Mouse (Mus musculus) liver, adult 2 months (tissue): ENCODE measurements around the gene Enc1. TPM values are rescaled to one million over a fixed set of nuclear protein-coding genes. Genes with fewer than 3 reads are reported as not detected.

Experiments used
- DNase-seq: peaks from one replicate; pipeline ENCODE4 v3.0.0-alpha.2; 2011; ENCODE audit warnings: low read depth, low spot score; ENCODE audit errors: extremely low read depth
- H3K27ac ChIP-seq: fragments of 200-500 bp; replicated peaks from 2 replicates; pipeline ENCODE4 v1.5.1; 2012; ENCODE audit warnings: low read depth, mild to moderate bottlenecking, control low read depth, inconsistent platforms, low read length; ENCODE audit not compliant: insufficient read depth
- H3K27me3 ChIP-seq: fragments of 200-500 bp; 2 replicates; pipeline ENCODE4 v1.6.1; 2012; ENCODE audit warnings: mild to moderate bottlenecking, moderate library complexity, low read length, inconsistent platforms; ENCODE audit not compliant: control insufficient read depth, insufficient read depth
- H3K36me3 ChIP-seq: fragments of 200-500 bp; 2 replicates; pipeline ENCODE4 v1.6.1; 2012; ENCODE audit warnings: low read length, inconsistent platforms; ENCODE audit not compliant: control insufficient read depth, insufficient read depth
- H3K4me1 ChIP-seq: fragments of 200-500 bp; 2 replicates; pipeline ENCODE4 v1.6.1; 2011; ENCODE audit warnings: low read length; ENCODE audit not compliant: control insufficient read depth, insufficient read depth
- H3K4me3 ChIP-seq: fragments of 200-500 bp; 2 replicates; pipeline ENCODE4 v1.5.1; 2011; ENCODE audit warnings: low read depth, mild to moderate bottlenecking, control low read depth, low read length, moderate library complexity; ENCODE audit not compliant: insufficient read depth
- H3K79me2 ChIP-seq: fragments of 200-500 bp; 2 replicates; pipeline ENCODE4 v1.6.1; 2012; ENCODE audit warnings: inconsistent platforms, mild to moderate bottlenecking, low read length, moderate library complexity; ENCODE audit not compliant: control insufficient read depth, insufficient read depth
- H3K9ac ChIP-seq: fragments of 200-500 bp; 2 replicates; pipeline ENCODE4 v1.6.1; 2012; ENCODE audit warnings: low read depth, mild to moderate bottlenecking, control low read depth, inconsistent platforms, low read length
- CTCF ChIP-seq: fragments of 200-500 bp; IDR thresholded peaks from 2 replicates; pipeline ENCODE4 v1.5.1; 2011; ENCODE audit warnings: low read depth, low read length, control low read depth
- POLR2A ChIP-seq: fragments of 200-500 bp; IDR thresholded peaks from 2 replicates; pipeline ENCODE4 v1.6.1; 2011; ENCODE audit warnings: low read length, control low read depth; ENCODE audit not compliant: insufficient read depth; ENCODE audit errors: extremely low read depth
- WGBS: fragments of 180-500 bp; shearing (Covaris S2); methylation state at CpG from one replicate; pipeline ENCODE4 v1.1.7; 2018; 5-methylcytosine and 5-hydroxymethylcytosine counted together
- polyA plus RNA-seq: library from polyadenylated mRNA; depleted of rRNA; stranded (reverse); fragments of >200 nt; gene quantifications from 2 replicates; pipeline ENCODE4 v1.2.3, GENCODE M21; 2012
- total RNA-seq: library from RNA; depleted of rRNA; stranded (reverse); fragments of >200 nt; gene quantifications from 2 replicates; pipeline ENCODE4 v1.2.3, GENCODE M21; 2014

Enc1 gene
- total and polyA plus RNA-seq, 2 experiments, result 1.3 to 2.6 TPM

DNA sequence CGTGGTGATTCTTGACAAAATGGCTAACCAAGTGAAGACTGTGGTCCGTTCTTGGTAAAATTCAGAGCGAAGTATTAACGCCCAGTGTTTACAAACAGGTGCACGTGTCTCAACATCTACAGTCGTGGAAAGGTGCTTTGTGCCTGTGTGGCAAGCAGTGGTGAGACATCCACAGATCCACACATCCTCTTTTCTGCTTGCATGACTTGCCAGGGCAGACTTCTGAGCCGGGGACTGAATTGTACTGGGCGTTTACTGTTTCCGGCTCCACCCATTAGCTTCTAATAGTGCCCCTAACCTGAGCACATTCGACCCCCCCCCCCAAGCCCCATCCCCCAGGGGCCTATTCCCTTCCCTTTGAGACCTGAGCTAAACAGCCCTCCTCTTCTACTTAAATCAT lies 34.6 kb downstream of the Enc1 start:
- H3K27ac ChIP-seq, result no peak overlapping the region
- no peaks in the 10 kb centered on the region for H3K27me3 ChIP-seq
- no peaks in the 10 kb centered on the region for H3K4me1 ChIP-seq
- no peak for DNase-seq
- no peak overlapping the region for H3K9ac ChIP-seq
- H3K4me3 ChIP-seq, result no peak overlapping the region
- no peaks in the 10 kb centered on the region for H3K36me3 ChIP-seq
- WGBS, result 79% methylated on average over 10 of the region's 10 CpGs
- no peak for TF ChIP-seq POLR2A
- TF ChIP-seq CTCF, result no peak
- no peaks in the 10 kb centered on the region for H3K79me2 ChIP-seq

DNA sequence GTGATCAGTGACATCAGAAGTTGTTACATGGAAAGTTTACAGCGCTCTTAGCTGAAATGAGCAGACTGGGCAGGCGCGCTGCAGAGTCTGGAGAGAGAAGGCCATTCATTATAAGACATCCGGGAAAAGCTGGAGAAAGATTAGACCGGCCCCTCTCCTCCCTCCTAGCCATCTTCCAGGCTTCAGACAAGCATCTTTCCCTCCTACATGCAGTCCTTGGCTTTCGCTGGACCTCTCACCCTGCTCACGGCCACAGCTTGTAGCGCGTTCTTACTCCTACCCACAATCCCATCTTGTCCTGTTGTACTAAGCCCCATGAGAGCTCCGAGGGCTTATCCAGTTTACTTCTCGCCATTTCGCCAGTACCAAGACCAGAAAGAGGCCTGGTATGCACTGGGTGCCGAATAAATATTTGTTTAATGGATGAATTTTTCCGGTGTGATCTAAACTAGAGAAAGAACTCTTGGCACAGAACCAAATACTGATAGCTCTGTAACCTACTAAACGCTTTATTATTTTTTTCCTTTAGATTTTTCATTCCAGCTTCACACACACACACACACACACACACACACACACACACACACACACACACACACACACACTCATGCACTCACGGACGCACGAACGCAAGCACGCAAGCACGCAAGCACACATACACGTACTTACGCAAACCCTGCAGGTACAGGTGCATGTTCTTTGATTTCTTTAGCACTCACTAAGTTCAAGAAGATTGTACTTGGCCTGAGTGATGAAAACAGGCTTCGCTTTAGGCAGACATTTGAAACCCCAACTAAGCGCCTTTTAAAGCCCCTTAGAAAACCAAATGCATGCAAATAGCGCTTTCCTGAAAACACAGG lies 41.4 kb downstream of the Enc1 start:
- Histone ChIP-seq H3K79me2 (no peaks in the 10 kb centered on the region), H3K27ac (no peak overlapping the region), H3K4me3 (no peak overlapping the region), H3K27me3 (no peaks in the 10 kb centered on the region), H3K9ac (no peak overlapping the region), H3K4me1 (peaks cover 4% of the 10 kb centered on the region), H3K36me3 (no peaks in the 10 kb centered on the region)
- WGBS, result 39% methylated on average over 26 of the region's 26 CpGs
- peak; percentile 34 for DNase-seq
- TF ChIP-seq POLR2A (no peak), CTCF (no peak)

DNA sequence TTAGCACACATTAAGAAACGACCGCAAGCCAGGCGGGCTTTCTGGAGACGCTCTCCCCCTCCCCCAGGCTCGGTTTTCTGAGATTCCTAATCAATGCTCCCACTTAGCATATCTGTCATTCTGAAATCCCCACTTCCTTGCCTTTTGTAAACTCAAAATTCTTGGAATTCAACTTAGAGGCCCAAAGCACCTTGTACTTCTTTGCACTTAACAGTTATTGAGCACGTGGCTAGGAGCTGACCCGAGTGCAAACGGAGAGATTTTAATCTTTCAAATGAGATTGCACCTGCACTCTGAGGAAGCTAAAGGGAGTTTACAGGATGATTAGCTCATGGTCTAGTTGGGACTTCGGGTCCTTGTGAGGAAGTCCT lies 42.0 kb downstream of the Enc1 start:
- H3K9ac ChIP-seq, result no peak overlapping the region
- no peak overlapping the region for H3K27ac ChIP-seq
- DNase-seq, result no peak
- H3K4me3 ChIP-seq, result no peak overlapping the region
- 38% methylated on average over 9 of the region's 9 CpGs for WGBS
- no peaks in the 10 kb centered on the region for H3K79me2 ChIP-seq
- no peak for TF ChIP-seq POLR2A
- peaks cover 4% of the 10 kb centered on the region for H3K4me1 ChIP-seq
- H3K27me3 ChIP-seq, result no peaks in the 10 kb centered on the region
- no peaks in the 10 kb centered on the region for H3K36me3 ChIP-seq

DNA sequence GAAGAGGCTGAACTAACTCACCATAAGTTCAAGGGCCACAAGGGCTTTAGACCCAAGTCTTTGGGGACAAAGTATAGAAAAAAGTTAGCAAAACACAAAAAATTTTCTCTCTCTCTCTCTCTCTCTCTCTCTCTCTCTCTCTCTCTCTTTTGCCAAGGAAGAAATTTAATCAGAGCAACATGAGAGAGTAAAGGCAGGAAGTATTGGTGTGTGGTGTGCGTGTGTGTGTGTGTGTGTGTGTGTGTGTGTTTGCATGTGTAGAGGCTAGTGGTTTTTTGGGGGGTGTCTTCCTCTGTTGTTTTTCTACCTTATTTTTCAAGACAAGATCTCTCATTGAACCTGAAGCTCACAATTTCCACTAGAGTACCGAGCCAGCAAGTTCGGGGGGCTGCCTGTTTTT lies 46.1 kb downstream of the Enc1 start:
- H3K27me3 ChIP-seq, result no peaks in the 10 kb centered on the region
- no peak overlapping the region for H3K9ac ChIP-seq
- 94% methylated on average over 3 of the region's 3 CpGs for WGBS
- H3K4me1 ChIP-seq, result peaks cover 4% of the 10 kb centered on the region; the same call in 1 of the 2 replicates
- no peak overlapping the region for H3K27ac ChIP-seq
- no peaks in the 10 kb centered on the region for H3K36me3 ChIP-seq
- DNase-seq, result no peak
- no peaks in the 10 kb centered on the region for H3K79me2 ChIP-seq
- H3K4me3 ChIP-seq, result no peak overlapping the region
- TF ChIP-seq POLR2A (no peak), CTCF (no peak)

DNA sequence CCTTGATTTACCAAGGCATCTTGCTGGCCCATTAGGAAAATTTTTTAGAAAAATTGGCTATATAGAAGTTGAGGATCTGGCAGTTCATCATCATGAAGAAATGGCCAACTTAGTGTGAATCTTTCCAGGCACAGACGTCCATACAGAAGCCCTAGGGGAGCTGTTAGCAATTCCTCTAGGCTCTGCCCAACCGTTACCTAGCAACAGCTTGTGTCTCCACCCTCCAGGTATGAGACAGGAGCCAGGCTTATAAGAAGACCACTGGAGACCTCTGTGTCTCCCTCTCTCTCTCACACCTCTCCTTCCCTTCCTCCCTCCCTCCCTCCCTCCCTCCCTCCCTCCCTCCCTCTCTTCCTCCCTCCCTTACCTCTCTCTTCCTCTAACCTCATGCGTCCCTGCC lies 49.8 kb downstream of the Enc1 start:
- Histone ChIP-seq H3K9ac (no peak overlapping the region), H3K36me3 (no peaks in the 10 kb centered on the region), H3K4me1 (peaks cover 4% of the 10 kb centered on the region; the same call in 1 of the 2 replicates), H3K27ac (no peak overlapping the region), H3K4me3 (no peak overlapping the region), H3K27me3 (no peaks in the 10 kb centered on the region), H3K79me2 (no peaks in the 10 kb centered on the region)
- WGBS, result 79% methylated on average over 3 of the region's 3 CpGs
- TF ChIP-seq POLR2A (no peak), CTCF (no peak)
- DNase-seq, result no peak

DNA sequence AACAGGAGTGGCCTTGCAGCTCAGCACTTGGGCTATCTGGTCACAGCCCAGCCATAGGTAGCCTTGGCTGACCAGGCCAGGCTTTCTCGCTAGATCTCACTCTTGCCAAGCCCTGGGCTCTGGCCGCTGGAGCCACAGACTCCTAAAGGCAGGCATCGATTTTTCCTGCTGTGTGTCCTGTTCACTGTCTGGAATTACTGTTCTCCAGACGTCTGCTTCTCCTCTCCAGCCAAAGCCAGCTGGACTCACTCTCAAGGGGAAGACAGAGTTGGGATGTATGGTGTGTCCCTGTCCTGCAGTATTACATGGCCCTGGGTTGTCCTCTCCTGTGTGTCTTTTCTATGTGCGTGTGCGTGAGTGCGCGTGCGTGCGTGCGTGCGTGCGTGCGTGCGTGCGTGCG lies 50.4 kb downstream of the Enc1 start:
- no peak overlapping the region for H3K27ac ChIP-seq
- H3K79me2 ChIP-seq, result no peaks in the 10 kb centered on the region
- WGBS, result 84% methylated on average over 17 of the region's 17 CpGs
- no peak overlapping the region for H3K9ac ChIP-seq
- no peak for DNase-seq
- peaks cover 6% of the 10 kb centered on the region; the same call in 1 of the 2 replicates for H3K4me1 ChIP-seq
- H3K4me3 ChIP-seq, result no peak overlapping the region
- TF ChIP-seq CTCF (no peak), POLR2A (no peak)
- no peaks in the 10 kb centered on the region for H3K36me3 ChIP-seq
- no peaks in the 10 kb centered on the region for H3K27me3 ChIP-seq
